Mouse (Mus musculus): ENCODE measurements around the gene Bhlhe23.

- TF ChIP-seq CTCF (IDR thresholded peaks at IDR 0.05 in 2 of 3, conservative IDR thresholded peaks at IDR 0.05 in 1 of 3; ENCODE audit: control insufficient read depth in 1 of 3, insufficient read depth in 1 of 3, low read depth in 2 of 3, low read length in 3 of 3, poor library complexity in 1 of 3, severe bottlenecking in 1 of 3) (no peak), POLR2AphosphoS5 (IDR thresholded peaks at IDR 0.05; ENCODE audit: borderline replicate concordance, low read depth, low read length) (no peak), ETS1 (IDR thresholded peaks at IDR 0.05; ENCODE audit: low read depth, low read length) (no peak), TAL1 (IDR thresholded peaks at IDR 0.05; ENCODE audit: low read length) (no peak), TCF12 (IDR thresholded peaks at IDR 0.05; ENCODE audit: low read depth, low read length) (no peak), MXI1 (IDR thresholded peaks at IDR 0.05; ENCODE audit: low read depth, low read length) (no peak), HCFC1 (IDR thresholded peaks at IDR 0.05; ENCODE audit: low read depth, low read length) (no peak), POLR2A (IDR thresholded peaks at IDR 0.05; ENCODE audit: control insufficient read depth in 1 of 2, insufficient read depth in 1 of 2, low read depth in 1 of 2, low read length in 2 of 2, poor library complexity in 1 of 2) (no peak)
These were observed 1.5 kb downstream of the Bhlhe23 start for GRCm38 (mm10) chr2:180775223-180775622.

Measured in MEL (cell line).